Mouse (Mus musculus) erythroblast, embryonic 14.5 days (primary cell): ENCODE measurements around the gene Acr.

Source experiments
- GATA1 ChIP-seq: IDR thresholded peaks from 2 replicates; pipeline ENCODE4 v1.6.1; 2012; ENCODE audit warnings: low read length, inconsistent platforms, mixed read lengths
- TAL1 ChIP-seq: IDR thresholded peaks from 3 replicates; pipeline ENCODE4 v1.6.1; 2012; ENCODE audit warnings: low read length, inconsistent platforms, mixed read lengths

DNA sequence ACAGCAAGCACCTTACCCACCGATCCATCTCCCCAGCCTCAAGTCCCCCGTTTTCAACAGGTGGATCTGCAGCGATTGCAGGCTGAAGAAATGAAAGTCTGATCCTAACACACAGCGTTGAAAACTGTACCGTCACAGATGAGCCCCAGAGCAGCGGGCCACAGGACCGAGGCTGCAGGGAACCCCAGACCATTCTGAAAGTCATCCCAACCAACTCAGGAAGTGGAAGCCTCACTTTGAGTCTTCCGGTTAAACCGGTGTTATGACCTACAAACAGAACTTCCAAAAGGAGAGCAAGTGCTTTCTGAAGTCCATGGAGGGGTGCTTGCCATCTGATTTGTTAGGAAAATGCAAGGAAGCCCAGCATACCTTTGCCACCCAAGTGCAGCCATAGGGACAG lies 39.8 kb downstream of the Acr start:
- TF ChIP-seq TAL1 (no peak), GATA1 (no peak)
